Mouse (Mus musculus): Measurements from ENCODE around the gene Cd59a. TPM values are rescaled to one million over a fixed set of nuclear protein-coding genes. Genes with fewer than 3 reads are reported as not detected.

Cd59a gene
- polyA plus RNA-seq, 1 experiment from 2014 or later: 82.9 TPM

DNA sequence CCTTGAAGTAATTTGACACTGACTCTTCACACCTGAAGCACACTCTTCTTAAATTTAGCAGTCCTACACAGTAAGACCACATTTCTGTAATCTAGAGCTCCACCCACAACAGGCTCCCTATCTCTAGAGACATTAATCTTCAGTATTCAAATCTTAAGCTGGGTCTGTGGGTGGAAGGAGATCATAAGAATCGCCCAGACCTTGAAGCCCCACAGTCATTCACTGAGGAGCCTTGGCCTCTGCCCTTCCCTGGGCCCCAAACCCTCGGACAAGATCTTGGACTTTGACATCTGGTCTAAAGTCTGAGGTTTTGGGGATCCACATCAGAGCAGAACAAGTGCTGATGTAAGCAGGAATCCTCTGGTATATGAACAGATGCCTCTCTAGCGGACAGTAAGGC lies 27.9 kb downstream of the Cd59a start:
- DNase-seq: peak; percentile 54
- Histone ChIP-seq H3K4me2 (peak overlapping the region; percentile 98), H3K9ac (peak overlapping the region; percentile 99), H3K27me3 (peaks cover 34% of the 10 kb centered on the region), H3K4me3 (replicated peaks) (peak overlapping the region; percentile 88), H3K36me3 (no peaks in the 10 kb centered on the region), H3K4me1 (replicated peaks) (peaks cover 58% of the 10 kb centered on the region), H3K9me3 (replicated peaks) (no peaks in the 10 kb centered on the region), H3K27ac (peak overlapping the region; percentile 100)
- ATAC-seq (ENCODE audit: low read depth): peak; percentile 43
- WGBS (ENCODE audit: insufficient replicate concordance): 26% methylated on average over 3 of the region's 3 CpGs

DNA sequence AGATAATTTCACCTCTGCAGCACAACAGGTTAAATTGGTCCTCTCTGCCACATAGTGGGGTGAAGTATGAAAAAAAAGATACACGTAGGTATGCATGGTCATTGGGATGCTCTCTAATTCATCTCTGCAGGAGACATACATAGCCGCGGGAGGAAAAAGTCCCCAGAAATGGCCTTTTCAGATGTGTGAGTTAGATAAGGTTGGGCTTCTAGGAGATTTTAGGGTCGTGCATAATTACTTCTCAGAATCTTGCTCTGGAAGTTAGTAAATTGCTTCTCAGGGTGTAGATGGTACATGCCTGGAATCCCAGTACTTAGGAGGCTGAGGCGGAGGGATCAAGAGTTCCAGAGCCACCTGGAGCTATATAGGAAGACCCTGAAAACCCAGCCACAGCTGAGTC lies 28.5 kb downstream of the Cd59a start:
- peaks cover 39% of the 10 kb centered on the region for H3K27me3 ChIP-seq
- no peak for DNase-seq

GRCm38 (mm10) chr2:104128803-104129531 lies 33.4 kb downstream of the Cd59a start:
- peak overlapping the region; percentile 61 for H3K4me2 ChIP-seq
- no peak for DNase-seq
- no peaks in the 10 kb centered on the region for H3K36me3 ChIP-seq
- H3K4me3 ChIP-seq (replicated peaks): no peak overlapping the region
- no peaks in the 10 kb centered on the region for H3K9me3 ChIP-seq (replicated peaks)
- WGBS (ENCODE audit: insufficient replicate concordance): 79% methylated on average over 13 of the region's 13 CpGs
- peaks cover 51% of the 10 kb centered on the region for H3K27me3 ChIP-seq
- peak overlapping the region; percentile 41 for H3K9ac ChIP-seq
- peaks cover 50% of the 10 kb centered on the region for H3K4me1 ChIP-seq (replicated peaks)
- 0 out of 2 replicates have a peak overlapping the region, but pooled peaks have one; percentile 93 for H3K27ac ChIP-seq
- no peak for ATAC-seq (ENCODE audit: low read depth)

More for the DNA sequence above, 28.5 kb downstream of the Cd59a start:
- Histone ChIP-seq H3K9me3 (replicated peaks) (no peaks in the 10 kb centered on the region), H3K36me3 (no peaks in the 10 kb centered on the region), H3K27ac (peak overlapping the region; percentile 100), H3K4me1 (replicated peaks) (peaks cover 58% of the 10 kb centered on the region), H3K4me2 (peak overlapping the region; percentile 98), H3K4me3 (replicated peaks) (peak overlapping the region; percentile 88; the same call in 1 of the 2 replicates), H3K9ac (peak overlapping the region; percentile 99)
- no peak for ATAC-seq (ENCODE audit: low read depth)
- WGBS (ENCODE audit: insufficient replicate concordance): 40% methylated on average over 5 of the region's 5 CpGs

DNA sequence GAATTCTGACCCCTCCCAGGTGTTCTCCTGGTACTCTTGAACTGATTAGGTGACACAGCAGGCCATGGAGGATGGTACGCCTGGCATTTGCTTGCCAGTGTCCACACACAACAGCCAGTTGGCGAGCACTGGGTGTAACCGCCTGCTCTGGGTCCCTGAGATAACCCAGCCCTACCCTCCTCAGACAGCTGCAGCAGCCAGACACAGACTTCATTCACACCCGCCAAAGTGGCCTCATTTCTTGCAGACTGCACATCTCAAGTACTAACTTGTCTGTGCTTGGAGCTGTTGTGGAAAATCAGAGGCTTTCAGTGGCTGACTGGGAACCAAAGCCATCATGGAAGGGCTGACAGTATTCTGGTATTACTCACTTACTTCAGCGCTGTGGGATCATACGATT lies 34.6 kb downstream of the Cd59a start:
- no peaks in the 10 kb centered on the region for H3K9me3 ChIP-seq (replicated peaks)
- WGBS (ENCODE audit: insufficient replicate concordance): 35% methylated on average over 6 of the region's 6 CpGs
- H3K4me2 ChIP-seq: peak overlapping the region; percentile 61
- ATAC-seq (ENCODE audit: low read depth) (peak; percentile 100), DNase-seq (peak; percentile 71)
- H3K27ac ChIP-seq: peak overlapping the region; percentile 93
- peaks cover 45% of the 10 kb centered on the region for H3K4me1 ChIP-seq (replicated peaks)
- peaks cover 52% of the 10 kb centered on the region for H3K27me3 ChIP-seq
- peak overlapping the region; percentile 26 for H3K4me3 ChIP-seq (replicated peaks)
- peak overlapping the region; percentile 57 for H3K9ac ChIP-seq
- H3K36me3 ChIP-seq: no peaks in the 10 kb centered on the region

DNA sequence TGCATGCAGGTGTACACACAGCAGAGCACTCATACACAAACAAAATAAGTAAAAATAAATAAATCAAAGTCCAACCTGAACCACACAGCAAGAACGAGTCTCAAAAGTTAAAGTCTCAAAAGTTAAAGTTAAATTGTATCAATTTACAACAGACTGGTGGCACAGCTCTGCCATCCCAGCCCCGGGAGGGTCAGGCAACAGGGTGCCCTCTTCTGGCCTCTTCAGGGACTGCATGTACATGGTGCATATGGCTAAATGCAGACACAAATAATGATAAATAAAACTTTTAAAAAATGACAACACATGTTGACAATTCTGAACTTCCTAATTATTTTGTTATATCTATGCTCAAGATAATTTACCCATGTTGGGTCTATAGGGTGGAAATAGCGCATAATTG lies 35.4 kb downstream of the Cd59a start:
- no peaks in the 10 kb centered on the region for H3K9me3 ChIP-seq (replicated peaks)
- 39% methylated on average over 3 of the region's 3 CpGs for WGBS (ENCODE audit: insufficient replicate concordance)
- peak overlapping the region; percentile 93 for H3K27ac ChIP-seq
- H3K4me2 ChIP-seq: peak overlapping the region; percentile 61; the same call in 1 of the 2 replicates
- ATAC-seq (ENCODE audit: low read depth) (no peak), DNase-seq (no peak)
- H3K4me3 ChIP-seq (replicated peaks): no peak overlapping the region
- no peaks in the 10 kb centered on the region for H3K36me3 ChIP-seq
- H3K4me1 ChIP-seq (replicated peaks): peaks cover 45% of the 10 kb centered on the region
- H3K27me3 ChIP-seq: peaks cover 48% of the 10 kb centered on the region
- peak overlapping the region; percentile 57; the same call in 1 of the 2 replicates for H3K9ac ChIP-seq

DNA sequence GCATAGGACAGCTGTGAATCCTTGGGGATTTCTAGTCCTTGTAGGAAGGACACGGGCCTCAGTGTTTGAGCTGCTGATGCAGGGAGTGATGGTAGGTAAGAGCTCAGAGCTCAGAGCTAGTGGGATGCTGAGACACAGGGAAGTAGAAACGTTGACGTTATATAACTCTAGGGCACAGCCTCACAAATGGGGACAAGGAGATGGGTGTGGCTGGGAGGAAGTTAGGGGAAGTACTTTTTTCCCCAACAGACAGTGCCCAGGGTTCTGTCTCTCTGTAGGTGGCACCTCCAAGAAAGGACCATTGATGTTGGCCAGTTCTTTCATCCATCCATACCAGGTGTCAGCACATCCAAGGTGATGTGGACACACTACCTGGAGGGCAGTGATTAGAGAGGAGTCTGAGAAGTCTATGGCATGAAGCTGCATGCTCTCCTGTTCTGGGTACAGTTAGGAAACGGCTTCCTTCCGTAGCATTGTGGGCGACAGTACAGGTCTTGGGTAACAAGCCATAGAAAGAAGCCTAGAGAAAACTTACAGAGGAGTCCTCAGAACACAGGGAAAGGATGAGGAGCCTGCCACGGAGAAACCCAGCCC lies 36.8 kb downstream of the Cd59a start:
- 48% methylated on average over 7 of the region's 7 CpGs for WGBS (ENCODE audit: insufficient replicate concordance)
- Histone ChIP-seq H3K9me3 (replicated peaks) (no peaks in the 10 kb centered on the region), H3K9ac (no peak overlapping the region), H3K4me3 (replicated peaks) (no peak overlapping the region), H3K27me3 (peaks cover 42% of the 10 kb centered on the region), H3K4me2 (no peak overlapping the region), H3K4me1 (replicated peaks) (peaks cover 45% of the 10 kb centered on the region), H3K36me3 (no peaks in the 10 kb centered on the region), H3K27ac (peak overlapping the region; percentile 24; the same call in 1 of the 2 replicates)
- ATAC-seq (ENCODE audit: low read depth): no peak
- no peak for DNase-seq

GRCm38 (mm10) chr2:104133042-104133810 lies 37.6 kb downstream of the Cd59a start:
- H3K4me1 ChIP-seq (replicated peaks): peaks cover 45% of the 10 kb centered on the region

GRCm38 (mm10) chr2:104134150-104135056 lies 38.8 kb downstream of the Cd59a start:
- 41% methylated on average over 8 of the region's 8 CpGs for WGBS (ENCODE audit: insufficient replicate concordance)
- Histone ChIP-seq H3K27me3 (peaks cover 24% of the 10 kb centered on the region), H3K4me2 (no peak overlapping the region), H3K9ac (no peak overlapping the region), H3K4me3 (replicated peaks) (no peak overlapping the region), H3K9me3 (replicated peaks) (no peaks in the 10 kb centered on the region; the same call in 1 of the 2 replicates), H3K4me1 (replicated peaks) (peaks cover 36% of the 10 kb centered on the region), H3K36me3 (no peaks in the 10 kb centered on the region), H3K27ac (no peak overlapping the region)
- peak; percentile 61 for DNase-seq
- no peak for ATAC-seq (ENCODE audit: low read depth)

More at GRCm38 (mm10) chr2:104133042-104133810, 37.6 kb downstream of the Cd59a start:
- Histone ChIP-seq H3K4me2 (no peak overlapping the region), H3K27ac (no peak overlapping the region), H3K9ac (no peak overlapping the region), H3K36me3 (no peaks in the 10 kb centered on the region), H3K9me3 (replicated peaks) (no peaks in the 10 kb centered on the region), H3K4me3 (replicated peaks) (no peak overlapping the region), H3K27me3 (peaks cover 35% of the 10 kb centered on the region)
- 36% methylated on average over 12 of the region's 12 CpGs for WGBS (ENCODE audit: insufficient replicate concordance)
- DNase-seq: no peak
- ATAC-seq (ENCODE audit: low read depth): no peak

DNA sequence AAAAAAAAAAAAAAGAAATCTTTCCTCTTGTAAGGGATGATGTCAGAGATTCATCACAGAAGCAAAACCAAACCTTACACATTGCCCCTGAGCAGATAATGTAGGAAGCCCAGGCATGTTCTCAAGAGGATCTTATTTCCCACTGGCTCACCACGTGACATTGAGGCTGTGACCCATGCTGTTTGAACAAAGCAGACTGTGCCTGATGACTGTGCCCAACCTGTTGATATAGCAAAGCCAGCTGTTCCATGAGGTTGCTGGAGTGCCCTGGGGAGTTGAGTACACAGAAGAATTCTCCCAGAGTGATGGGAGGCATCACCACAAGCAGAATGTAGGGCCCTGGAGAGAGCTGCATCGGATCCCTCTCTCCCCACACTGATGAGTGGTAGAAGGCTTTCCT lies 40.3 kb downstream of the Cd59a start:
- Histone ChIP-seq H3K36me3 (no peaks in the 10 kb centered on the region), H3K9ac (no peak overlapping the region), H3K4me3 (replicated peaks) (no peak overlapping the region), H3K4me1 (replicated peaks) (peaks cover 20% of the 10 kb centered on the region), H3K27ac (no peak overlapping the region), H3K9me3 (replicated peaks) (no peaks in the 10 kb centered on the region; the same call in 1 of the 2 replicates), H3K4me2 (no peak overlapping the region), H3K27me3 (peaks cover 25% of the 10 kb centered on the region)
- ATAC-seq (ENCODE audit: low read depth) (no peak), DNase-seq (no peak)
- 59% methylated on average over 2 of the region's 2 CpGs for WGBS (ENCODE audit: insufficient replicate concordance)

GRCm38 (mm10) chr2:104142140-104142539 lies 46.5 kb downstream of the Cd59a start:
- no peak for ATAC-seq (ENCODE audit: low read depth)
- Histone ChIP-seq H3K27ac (no peak overlapping the region), H3K4me1 (replicated peaks) (peaks cover 10% of the 10 kb centered on the region), H3K4me3 (replicated peaks) (no peak overlapping the region), H3K27me3 (peaks cover 2% of the 10 kb centered on the region; the same call in 1 of the 2 replicates), H3K9me3 (replicated peaks) (no peaks in the 10 kb centered on the region; the same call in 1 of the 2 replicates), H3K36me3 (no peaks in the 10 kb centered on the region), H3K9ac (no peak overlapping the region), H3K4me2 (no peak overlapping the region)
- no peak for DNase-seq
- 67% methylated on average over 8 of the region's 8 CpGs for WGBS (ENCODE audit: insufficient replicate concordance)

All from liver, embryonic 13.5 days (tissue).